Mouse (Mus musculus) spleen, postnatal 4 days (tissue): ENCODE measurements around the gene Pask.
"Not testable (repeated sequence)": the region's sequence is repeated elsewhere in the genome, so short reads cannot be mapped to it uniquely, and the experiment has no call there.

ENCODE experiments used
- DNase-seq, 2 experiments: peaks; one replicate each; pipeline ENCODE4 v3.0.0; 2022; ENCODE audit warnings: low spot score in 2 of 2

Pask gene

GRCm38 (mm10) chr1:93342648-93343503, at the start of gene Pask, which contains the start of gene Ppp1r7:
TSS of gene Pask (minus strand) at chr1:93343482.
TSS of gene Ppp1r7 (plus strand) at chr1:93342854.
- DNase-seq = peak; percentile 92 to 95

GRCm38 (mm10) chr1:93388906-93389305, 45.6 kb upstream of the Pask start:
- DNase-seq = no peak

DNA sequence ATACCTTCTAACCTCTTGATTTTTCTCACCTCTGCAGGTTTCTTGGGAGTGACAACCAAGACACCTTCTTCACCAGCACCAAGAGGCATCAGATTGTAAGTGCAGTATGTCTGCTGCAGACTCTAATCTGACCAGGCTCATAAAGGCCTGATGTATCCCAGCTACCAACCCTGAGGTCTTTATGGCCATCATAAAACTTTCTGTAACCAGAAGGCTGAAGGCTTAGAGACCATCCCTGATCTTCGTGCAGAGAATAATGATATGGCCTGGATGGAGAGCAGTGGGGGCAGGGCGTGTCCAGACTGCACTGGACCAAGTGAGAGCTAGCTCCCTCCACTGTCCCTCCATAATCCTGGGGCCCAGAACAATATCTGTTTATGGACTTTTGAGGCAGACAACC, 43.9 kb upstream of the Pask start:
- no peak for DNase-seq

- DNase-seq = no peak
These were observed 35.8 kb upstream of the Pask start for GRCm38 (mm10) chr1:93379117-93379516.

- DNase-seq = no peak
These were observed 34.0 kb upstream of the Pask start for GRCm38 (mm10) chr1:93377307-93377706.

- no peak for DNase-seq
These were observed 30.4 kb upstream of the Pask start, which contains the start of gene Ano7 for GRCm38 (mm10) chr1:93373665-93374064. TSS of gene Ano7 (plus strand) at chr1:93373930.

DNA sequence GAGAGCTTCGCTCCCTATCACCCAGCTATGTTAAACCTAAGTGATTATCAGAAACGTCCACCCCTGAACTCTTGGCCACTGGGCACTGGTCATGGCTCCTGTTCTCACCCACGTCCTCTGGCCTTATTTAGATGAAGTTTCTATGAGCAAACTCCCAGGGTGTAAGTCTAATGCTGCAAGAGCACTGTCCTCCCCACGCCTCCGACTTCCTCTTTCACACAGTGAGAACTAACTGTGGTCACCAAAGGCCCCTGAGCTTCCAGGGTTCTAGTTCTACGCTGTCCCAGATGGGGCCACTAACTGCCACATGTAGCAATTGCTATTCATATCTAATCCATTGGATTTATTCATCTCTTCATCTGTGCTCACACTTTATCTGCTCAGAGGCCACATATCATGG, 22.4 kb upstream of the Pask start:
- no peak for DNase-seq

GRCm38 (mm10) chr1:93362661-93363060, 19.4 kb upstream of the Pask start:
- no peak for DNase-seq

DNA sequence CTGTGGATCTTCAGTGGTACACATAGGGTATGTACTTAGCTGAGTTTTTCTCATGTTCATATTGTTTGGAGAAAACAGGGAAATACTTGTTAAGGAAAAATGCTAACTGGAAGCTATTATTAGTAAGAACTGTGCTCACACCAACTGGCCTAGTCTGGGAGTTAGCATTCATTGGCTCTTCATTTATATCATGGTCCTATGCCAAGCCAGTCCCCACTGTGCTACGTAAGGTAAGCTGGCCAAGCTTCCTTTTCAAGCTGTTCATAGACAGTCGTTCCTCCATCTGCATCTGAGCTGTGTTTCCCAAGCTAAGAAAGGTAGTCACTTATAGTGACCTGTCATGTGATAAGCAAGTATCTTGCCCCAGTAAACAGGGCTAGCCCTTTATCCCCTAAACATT, 9.4 kb upstream of the Pask start:
- no peak for DNase-seq

DNA sequence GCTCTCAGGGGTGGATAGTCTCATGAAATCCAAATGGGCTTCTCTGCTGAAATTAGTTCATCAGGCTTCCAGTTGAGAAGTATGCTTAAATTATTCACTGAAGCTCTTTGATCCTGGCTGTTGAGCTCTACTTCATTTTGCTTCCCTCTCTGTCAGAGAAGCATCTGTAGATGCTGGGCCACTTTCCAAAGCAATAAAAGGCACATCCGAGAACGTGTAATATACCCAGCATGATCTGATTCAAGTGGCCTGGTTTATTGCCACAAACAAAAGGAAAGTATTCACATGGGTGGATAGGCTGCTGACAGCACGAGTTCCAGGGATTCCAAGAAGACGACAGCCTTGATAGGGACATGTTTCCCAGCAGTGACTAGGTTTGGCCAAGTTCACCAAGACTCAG, 6.4 kb upstream of the Pask start:
- DNase-seq = no peak

- DNase-seq = no peak
These were observed 3.9 kb upstream of the Pask start for GRCm38 (mm10) chr1:93347176-93347575.

GRCm38 (mm10) chr1:93343504-93344047, 294 bp upstream of the Pask start:
- peak; percentile 90 to 93 for DNase-seq

DNA sequence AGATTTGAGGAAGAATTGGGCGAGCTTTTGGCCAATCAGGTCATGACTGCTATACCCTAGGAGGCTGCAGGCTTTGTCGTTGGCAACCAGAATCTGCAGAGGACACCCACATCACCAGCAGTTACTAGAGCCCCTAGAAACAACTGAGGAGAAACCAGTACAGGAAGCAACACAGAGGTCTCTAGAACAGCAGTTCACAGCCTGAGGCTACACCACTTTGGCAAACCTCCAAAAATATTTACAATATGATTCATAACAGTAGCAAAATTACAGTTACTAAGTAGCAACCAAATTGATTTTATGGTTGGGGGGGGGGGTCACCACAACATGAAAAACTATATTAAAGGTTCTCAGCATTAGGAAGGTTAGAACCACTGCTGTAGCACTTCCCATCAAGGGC, 8.7 kb downstream of the Pask start:
- no peak for DNase-seq

DNA sequence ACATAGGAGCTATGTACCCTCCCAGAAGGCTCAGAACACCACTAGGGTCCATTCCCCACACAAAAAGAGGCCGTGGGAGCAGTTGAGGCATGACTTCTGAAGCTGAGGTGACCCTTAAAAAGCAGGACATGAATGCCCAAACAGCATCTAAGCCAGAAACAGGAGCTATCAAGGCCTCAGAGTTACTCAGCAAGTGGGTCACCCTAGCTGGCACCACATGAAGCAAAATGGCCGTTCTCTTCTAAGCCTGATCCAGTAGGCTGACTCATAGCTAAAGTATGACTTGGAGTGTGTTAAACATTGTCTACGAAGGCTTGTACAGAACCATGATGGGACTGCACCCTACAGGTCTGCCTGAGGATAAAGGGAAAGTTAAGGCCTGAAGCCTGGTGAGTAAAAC, 16.8 kb downstream of the Pask start:
- no peak for DNase-seq

GRCm38 (mm10) chr1:93323973-93324372, 19.3 kb downstream of the Pask start:
- no peak for DNase-seq

DNA sequence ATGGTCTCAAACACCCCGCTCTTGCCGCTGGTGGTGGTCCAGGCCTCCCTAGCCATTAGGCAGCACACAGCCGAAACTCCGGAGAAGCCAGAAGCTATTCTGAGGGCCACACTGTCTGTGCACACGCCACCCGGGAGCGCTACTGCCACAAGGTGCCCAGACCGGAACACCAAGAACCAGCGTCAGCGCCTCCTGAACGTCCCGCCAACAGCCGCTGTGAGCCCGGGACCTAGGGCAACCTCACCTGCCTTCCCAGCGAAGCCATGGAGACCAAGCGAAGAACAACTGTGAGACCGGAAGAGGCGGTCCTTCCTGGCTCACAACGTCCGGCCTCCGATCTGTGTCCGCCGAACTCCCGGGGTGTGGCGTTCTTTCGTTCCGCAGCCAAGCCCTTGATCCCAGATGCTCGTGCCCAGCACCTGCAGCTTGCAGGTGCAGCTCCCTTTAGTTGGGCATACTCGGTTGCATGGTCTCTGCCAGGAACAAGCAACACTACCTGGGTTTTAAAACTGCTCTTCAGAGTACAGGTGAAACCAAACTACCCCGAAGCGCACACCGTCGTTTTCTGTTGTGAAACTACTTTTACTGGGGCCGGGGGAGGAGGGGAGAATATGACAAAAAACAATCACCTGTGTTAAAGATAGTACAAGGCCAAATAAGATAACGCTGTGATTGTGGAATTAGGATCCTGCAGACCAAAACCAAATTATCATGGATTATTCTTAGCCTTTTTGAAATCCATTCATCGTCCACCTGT, 37.5 kb downstream of the Pask start, which contains the start of gene Mterf4:
Gene Mterf4 (minus strand): TSS at position 335 of the 757 bp plus-strand sequence.
- peak; percentile 78 to 90 for DNase-seq

DNA sequence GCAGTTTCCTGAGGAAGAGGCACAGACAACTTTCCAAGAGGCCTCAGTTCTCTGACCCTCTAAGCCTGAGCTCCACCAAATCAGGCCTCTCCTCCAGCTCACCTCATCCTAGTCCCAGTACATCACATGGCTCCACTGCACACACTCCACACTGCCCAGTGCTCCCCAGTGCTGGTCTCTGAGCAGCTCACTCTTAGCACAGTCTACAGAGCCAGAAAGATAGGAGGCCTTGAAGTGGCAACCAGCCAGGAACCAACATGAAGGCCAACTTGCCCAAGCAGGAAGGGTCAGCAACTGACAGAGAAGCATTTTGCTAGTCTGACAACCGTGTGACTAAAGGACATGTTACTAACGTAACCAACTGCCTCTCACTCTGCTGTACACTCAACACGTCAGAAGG, 42.7 kb downstream of the Pask start:
- DNase-seq = no peak

DNA sequence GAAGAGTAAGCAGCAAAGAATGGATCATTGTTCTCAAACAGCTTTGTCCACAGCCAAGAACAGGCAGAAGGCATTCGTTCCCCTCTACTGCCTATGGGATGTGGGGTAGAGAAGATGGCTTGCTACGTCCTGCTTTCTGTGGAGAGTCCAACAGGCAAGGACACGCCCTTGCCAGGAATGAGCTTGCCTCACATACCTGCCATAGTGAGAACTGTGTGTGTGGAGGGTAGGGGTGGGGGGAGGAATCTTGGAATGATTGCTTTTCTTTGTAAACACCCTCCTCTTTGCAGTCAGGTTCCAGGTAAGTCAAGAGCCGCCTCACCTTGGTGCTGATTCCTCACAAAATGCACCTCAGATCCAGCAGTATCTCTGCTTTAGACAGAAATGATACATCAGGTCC, 43.5 kb downstream of the Pask start:
- DNase-seq = no peak

DNA sequence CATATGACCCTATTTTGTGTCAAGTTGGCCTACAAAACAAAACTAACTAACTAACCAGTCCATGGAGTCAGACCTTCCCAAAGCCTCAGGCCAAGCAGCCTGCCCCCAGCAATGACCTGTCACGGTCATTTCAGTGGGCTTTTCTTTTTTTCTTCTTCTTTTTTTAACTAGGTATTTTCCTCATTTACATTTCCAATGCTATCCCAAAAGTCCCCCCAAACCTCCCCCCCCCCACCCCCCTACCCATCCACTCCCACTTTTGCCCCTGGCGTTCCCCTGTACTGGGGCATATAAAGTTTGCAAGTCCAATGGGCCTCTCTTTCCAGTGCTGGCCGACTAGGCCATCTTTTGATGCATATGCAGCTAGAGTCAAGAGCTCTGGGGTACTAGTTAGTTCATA, 48.8 kb downstream of the Pask start:
- not testable (repeated sequence) for DNase-seq

- DNase-seq = no peak
These were observed 51.3 kb downstream of the Pask start for GRCm38 (mm10) chr1:93292006-93292405.

DNA sequence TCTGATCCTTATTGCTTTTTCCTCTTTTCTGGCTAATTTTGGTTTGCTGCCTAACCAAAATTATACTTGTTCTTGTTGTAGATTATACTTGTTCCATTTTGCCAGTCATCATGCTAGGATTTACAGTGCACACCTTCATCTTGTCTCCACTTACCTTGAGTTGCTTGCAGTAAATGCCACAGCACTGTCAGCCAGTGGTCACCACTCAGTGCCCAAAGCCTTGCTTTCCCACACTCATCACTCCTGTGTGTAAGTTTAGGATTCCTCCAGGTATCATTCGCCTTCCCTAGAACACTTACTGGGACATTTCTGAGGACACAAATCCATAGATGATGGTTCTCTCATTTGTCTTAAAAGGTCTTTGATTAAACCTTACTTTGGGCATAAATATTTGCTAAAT, 51.7 kb downstream of the Pask start:
- no peak for DNase-seq

- DNase-seq = no peak
These were observed 52.3 kb downstream of the Pask start for GRCm38 (mm10) chr1:93290956-93291355.
